Mouse (Mus musculus) ovary, adult 18-20 months (tissue): ENCODE data around the gene Tmem181a.
"Not testable (repeated sequence)": the region's sequence is repeated elsewhere in the genome, so short reads cannot be mapped to it uniquely, and the experiment has no call there.

Experiments
- DNase-seq: peaks from one replicate; pipeline ENCODE4 v3.0.0; 2022; ENCODE audit warnings: low spot score, mixed read lengths

Gene Tmem181a

GRCm38 (mm10) chr17:6256400-6257069, at the start of gene Tmem181a:
Gene Tmem181a, plus strand, starts transcription at chr17:6256860.
- not testable (repeated sequence) for DNase-seq

DNA sequence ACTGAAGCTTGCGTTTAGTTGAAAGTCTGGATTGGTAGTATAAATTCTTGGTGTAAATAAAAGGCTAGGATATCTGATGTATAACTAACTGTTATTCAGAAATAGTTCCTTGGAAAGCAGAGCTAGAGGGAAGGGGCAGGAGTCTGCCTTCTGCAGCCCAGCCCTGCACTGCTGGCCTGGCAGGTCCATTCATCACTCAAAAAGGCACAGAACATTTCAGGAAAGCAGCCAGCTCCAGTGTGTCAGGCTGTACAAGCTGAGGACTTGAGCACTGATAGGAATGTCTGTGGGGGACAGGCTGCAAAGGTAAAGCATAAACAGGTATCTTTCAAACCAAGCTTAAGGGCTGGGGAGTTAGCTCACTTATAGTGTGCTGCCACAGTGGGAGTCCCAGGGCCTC, 44.9 kb upstream of the Tmem181a start:
- DNase-seq = no peak

- DNase-seq = no peak
These were observed 41.0 kb upstream of the Tmem181a start for GRCm38 (mm10) chr17:6215640-6216039.

- DNase-seq = no peak
These were observed 40.1 kb upstream of the Tmem181a start for GRCm38 (mm10) chr17:6216514-6216913.

DNA sequence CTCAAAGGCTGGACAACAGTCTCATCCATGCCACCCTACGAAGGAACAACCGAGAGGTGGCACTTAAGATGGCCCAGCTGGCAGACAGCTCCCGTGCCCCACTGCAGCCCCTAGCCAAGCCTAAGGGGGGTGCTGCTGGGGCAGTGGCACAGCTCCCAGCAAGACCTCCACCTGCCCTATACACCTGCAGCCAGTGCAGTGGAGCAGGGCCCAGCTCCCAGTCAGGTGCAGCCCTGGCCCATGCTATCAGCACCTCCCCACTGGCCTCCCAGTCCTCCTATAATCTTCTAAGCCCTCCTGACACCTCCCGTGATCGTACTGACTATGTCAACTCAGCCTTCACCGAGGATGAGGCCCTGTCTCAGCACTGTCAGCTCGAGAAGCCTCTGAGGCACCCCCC, 24.0 kb upstream of the Tmem181a start:
- not testable (repeated sequence) for DNase-seq

- not testable (repeated sequence) for DNase-seq
These were observed 5.4 kb upstream of the Tmem181a start for GRCm38 (mm10) chr17:6251298-6251697.

- not testable (repeated sequence) for DNase-seq
These were observed 403 bp downstream of the Tmem181a start for GRCm38 (mm10) chr17:6257070-6257456.

- DNase-seq = not testable (repeated sequence)
These were observed 13.5 kb downstream of the Tmem181a start for GRCm38 (mm10) chr17:6269876-6270831.

DNA sequence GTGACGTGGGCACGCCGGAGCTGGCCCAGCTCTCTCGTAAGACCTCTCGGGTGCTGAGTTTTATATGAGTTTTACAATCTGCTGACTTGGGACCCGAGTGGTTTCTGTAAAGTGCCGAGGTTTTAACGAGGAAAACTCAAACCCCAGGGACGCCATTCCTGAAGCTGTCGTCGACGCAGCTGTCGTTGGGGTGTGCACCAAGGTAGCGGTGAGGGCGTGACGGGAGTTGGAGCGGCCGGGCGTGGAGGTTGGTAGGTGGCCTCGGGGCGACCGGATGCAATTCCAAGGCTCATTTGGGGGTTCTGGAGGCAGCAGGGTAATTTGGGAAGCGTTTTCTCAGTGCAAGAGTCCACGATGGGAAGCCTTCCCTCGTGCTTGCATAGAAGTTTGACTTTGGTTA, 14.2 kb downstream of the Tmem181a start:
- not testable (repeated sequence) for DNase-seq

DNA sequence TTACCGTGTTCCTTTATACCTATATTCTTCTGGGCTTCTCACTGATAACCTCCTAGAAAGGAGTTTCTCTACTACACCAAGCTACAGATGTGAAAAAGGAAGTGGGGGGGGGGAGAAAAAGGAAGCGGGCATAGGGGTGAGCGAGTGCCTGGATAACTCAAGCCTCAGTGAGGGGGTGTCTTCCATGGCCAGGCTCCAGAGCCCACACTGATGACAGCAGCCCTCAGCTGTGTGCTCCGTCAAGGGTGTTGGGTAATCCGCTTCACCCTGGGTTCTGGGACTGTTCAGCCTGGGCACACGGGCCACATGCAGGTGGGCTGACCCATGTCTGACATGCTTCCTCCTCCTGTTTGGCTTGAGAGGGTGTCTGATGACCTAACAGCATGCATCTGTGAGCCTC, 15.3 kb downstream of the Tmem181a start:
- not testable (repeated sequence) for DNase-seq

DNA sequence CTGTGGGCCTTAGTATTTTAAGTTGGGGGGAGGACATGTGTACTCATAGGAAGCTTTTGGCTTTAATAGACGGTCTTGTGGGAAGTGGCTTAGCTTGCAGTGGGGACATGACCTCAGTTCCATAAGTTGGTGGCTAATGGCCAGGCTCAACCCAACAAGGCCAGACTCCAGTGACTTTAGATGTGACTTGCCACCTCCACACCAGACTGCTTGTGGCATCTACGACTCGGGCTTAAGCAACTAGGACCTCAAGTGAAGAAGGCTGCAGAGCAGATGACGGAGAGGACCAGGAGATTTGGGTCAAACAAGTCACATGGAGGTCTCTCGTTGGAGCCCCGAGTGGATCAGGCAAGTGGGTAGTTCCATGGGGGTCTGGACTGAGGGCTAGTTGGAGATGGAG, 18.0 kb downstream of the Tmem181a start:
- DNase-seq = not testable (repeated sequence)

DNA sequence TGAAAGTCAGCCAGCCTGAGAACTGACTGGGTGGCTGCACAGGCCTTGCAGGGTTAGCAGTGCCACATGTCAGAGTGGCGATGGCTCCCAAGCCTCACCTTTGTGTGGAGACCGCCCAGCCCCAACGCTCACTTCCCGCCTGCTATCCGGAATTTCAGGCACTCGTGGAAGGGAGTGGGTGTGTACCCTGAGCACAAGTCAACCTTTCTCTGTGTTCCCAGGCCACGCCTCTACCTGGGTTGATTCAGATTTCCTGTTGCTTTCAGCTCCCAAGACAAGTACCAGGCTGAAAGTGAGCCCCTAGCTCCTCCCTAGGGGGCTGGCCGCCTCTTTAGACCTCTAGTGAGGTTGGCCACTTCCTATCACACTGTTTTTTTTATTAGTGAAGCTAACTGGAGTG, 22.5 kb downstream of the Tmem181a start:
- DNase-seq = not testable (repeated sequence)

GRCm38 (mm10) chr17:6279772-6280171, 23.1 kb downstream of the Tmem181a start:
- not testable (repeated sequence) for DNase-seq

DNA sequence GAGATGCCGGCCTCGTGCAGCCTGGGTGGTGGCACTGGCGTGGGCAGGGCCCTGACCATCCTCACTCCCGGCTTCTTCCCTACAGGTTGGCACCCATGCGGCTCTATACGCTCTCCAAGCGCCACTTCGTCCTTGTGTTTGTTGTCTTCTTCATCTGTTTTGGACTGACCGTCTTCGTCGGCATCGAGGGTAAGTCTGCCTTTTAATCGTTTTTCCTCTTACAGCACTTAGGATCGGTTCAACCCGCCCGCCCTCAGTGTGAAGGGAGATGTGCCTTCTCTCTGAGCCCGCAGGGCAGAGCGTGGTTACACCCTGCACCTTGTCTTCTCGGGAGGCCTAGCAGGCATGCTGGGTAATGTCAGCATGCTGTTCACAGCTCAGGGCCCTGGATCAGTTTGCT, 23.9 kb downstream of the Tmem181a start:
- DNase-seq = not testable (repeated sequence)

GRCm38 (mm10) chr17:6283137-6283536, 26.5 kb downstream of the Tmem181a start:
- not testable (repeated sequence) for DNase-seq

- DNase-seq = not testable (repeated sequence)
These were observed 29.5 kb downstream of the Tmem181a start for GRCm38 (mm10) chr17:6286169-6286568.

GRCm38 (mm10) chr17:6289045-6289444, 32.4 kb downstream of the Tmem181a start:
- DNase-seq = not testable (repeated sequence)

GRCm38 (mm10) chr17:6293882-6294281, 37.2 kb downstream of the Tmem181a start:
- not testable (repeated sequence) for DNase-seq

DNA sequence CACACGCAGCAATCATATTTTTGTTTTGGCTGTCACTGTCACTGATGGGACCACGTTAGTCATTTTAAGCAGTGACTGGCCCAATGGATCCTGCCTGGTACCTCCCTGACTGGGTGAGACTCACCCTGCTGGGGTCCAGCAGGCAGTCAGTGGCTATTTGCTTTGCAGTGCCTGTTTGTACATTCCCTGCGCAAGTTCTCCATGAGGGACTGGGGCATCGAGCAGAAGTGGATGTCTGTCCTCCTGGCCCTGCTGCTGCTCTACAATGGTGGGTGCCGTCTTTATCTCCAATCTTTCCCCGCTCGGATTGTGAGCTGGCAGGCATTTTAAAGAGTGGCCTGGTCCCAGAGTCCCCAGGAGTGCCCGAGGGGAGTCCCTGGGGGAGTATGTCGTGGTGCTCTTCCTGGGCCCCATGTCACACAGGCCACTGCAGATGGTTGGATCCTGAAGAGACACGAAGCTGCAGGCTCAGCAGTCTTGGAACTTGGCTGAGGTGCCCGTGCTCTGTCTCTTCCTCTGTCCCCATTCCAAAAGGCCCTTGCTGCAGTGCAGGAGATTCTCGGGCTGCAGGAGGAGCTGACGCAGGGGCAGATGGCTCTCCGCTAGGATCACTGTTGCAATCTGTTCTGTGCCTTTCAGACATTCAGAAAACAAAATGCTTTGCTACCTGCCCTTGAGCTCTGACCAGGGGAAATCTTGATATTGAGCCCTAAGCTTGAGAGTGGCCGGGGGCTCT, 40.6 kb downstream of the Tmem181a start:
- DNase-seq = not testable (repeated sequence)

DNA sequence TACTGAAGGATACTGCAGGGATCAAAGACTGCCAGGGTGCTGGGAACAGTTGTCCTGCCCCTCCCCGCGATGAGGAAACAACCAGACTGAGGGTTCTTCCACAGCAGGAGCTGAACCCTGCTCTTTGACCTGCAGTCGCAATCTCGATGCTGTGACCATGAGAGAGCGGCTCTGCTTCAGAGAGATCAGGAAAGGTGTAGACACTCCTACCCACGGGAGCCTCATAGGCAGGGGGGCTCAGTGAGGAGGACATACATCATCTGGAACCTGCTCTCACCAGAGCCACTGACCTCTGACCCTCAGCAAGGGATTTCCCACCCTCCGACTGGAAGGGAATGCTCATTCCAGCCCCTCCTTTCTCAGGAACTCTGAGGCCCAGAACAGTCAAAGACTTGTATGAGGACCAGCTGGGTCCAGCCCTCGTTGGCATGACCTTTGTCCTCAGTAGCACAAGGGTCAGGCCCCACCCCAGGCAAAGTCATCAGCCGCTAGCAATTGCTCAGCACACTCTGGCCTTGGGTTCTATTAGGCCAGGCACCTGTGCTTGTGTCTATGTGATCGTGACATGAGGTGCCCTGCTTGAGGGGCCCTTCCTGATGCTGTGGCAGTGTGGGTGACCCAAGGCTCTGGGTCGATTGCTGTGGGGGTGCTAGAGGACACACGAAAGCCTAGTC, 43.7 kb downstream of the Tmem181a start:
- not testable (repeated sequence) for DNase-seq

DNA sequence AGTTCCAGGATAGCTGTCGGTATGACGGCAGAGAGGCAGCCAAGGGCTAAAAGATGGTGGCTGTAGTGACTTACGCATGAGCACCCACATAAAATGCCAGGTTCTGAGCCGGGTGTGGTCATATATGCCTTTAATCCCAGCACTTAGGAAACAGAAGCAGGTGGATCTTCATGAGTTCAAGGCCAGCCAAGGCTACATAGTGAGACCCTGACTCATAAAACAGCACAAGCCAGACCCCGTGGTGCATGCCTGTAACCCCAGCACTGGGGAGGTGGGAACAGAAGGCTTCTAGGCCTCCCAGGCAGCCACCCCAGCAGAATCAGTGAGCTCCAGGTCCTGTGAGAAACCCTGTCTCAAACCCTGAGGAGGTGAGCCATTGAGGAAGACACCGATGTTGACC, 48.2 kb downstream of the Tmem181a start:
- DNase-seq = not testable (repeated sequence)
